Mouse (Mus musculus) brain, embryonic 14.5 days (tissue): ENCODE results near the gene Slc39a13.

Source experiments
- CTCF ChIP-seq: fragments of 200-500 bp; IDR thresholded peaks from 2 replicates; pipeline ENCODE4 v1.5.1; 2012; ENCODE audit warnings: inconsistent platforms, mild to moderate bottlenecking, moderate library complexity, borderline replicate concordance; ENCODE audit not compliant: insufficient read depth, insufficient read length; ENCODE audit errors: extremely low read depth
- POLR2A ChIP-seq: fragments of 200-500 bp; IDR thresholded peaks from 2 replicates; pipeline ENCODE4 v1.6.1; 2012; ENCODE audit warnings: mild to moderate bottlenecking, inconsistent platforms, borderline replicate concordance; ENCODE audit not compliant: poor library complexity, insufficient read depth, insufficient read length, severe bottlenecking; ENCODE audit errors: extremely low read depth

GRCm38 (mm10) chr2:91112491-91112890 lies 42.3 kb upstream of the Slc39a13 start:
- no peak for TF ChIP-seq CTCF
- no peak for TF ChIP-seq POLR2A
